Mouse (Mus musculus) retina, postnatal 7 days (tissue): ENCODE measurements around the gene 9130019O22Rik.
"Not testable (repeated sequence)": the region's sequence is repeated elsewhere in the genome, so short reads cannot be mapped to it uniquely, and the experiment has no call there.

Source experiments
- DNase-seq: peaks from one replicate; pipeline ENCODE4 v3.0.0-alpha.2; 2012; ENCODE audit warnings: low read depth, low spot score

9130019O22Rik gene

DNA sequence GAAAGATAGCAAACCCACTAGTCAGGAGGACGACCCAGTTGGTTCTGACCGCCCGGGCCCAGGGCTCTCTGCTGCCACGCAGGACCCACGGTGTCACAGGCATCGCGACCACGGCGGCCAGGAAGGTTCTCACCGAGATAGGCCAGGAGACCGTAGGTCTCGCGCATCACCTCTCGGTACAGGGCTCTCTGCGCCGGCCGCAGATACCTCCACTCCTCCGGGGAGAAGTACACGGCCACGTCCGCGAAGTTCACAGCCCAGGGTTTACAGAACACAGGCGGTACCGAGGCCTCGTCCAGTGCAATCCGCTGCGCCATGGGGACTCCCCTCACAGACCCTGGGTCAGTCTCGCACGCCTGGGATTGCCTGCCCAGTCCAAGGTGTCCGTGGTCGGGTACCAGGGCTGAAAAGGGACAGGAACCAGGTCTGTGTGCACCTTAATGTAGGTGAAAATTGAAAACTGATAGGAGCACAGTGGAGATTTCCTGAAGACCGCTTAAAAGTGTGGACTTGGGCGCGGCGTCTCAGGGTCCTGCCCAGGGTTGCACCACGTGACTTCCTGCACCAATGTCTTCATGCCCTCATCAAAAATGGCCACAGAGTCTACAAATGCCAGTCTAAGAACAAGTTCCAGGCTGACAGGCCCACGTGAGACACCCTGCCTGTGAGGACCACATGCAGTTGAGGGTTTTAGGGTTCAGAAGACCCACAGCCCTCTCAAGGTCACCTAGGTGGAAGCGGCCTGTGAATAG is at the start of gene 9130019O22Rik:
Gene 9130019O22Rik, minus strand, starts transcription at position 526 of the 752 bp plus-strand sequence.
- DNase-seq: peak; percentile 86

- DNase-seq: no peak
Measured at GRCm38 (mm10) chr7:127435206-127435605, 48.2 kb upstream of the 9130019O22Rik start.

DNA sequence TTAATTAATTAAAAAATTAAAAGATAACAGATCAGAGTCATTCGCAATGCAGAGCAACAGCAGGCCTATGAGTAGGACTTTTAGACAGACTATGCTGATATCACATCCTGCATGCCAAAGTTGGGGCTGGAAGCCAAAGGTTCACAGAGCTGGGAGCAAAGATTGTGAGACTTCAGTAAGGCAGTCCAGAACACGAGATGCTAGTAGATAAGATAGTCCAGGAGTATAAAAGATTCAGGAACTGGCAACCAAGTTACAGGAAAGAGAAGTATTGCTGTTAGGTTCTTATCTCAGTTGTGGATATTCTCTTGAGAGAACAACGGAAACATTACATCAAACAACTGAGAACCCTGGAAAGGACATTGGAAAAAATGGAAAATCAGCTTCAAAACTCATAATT is 39.4 kb upstream of the 9130019O22Rik start:
- no peak for DNase-seq

DNA sequence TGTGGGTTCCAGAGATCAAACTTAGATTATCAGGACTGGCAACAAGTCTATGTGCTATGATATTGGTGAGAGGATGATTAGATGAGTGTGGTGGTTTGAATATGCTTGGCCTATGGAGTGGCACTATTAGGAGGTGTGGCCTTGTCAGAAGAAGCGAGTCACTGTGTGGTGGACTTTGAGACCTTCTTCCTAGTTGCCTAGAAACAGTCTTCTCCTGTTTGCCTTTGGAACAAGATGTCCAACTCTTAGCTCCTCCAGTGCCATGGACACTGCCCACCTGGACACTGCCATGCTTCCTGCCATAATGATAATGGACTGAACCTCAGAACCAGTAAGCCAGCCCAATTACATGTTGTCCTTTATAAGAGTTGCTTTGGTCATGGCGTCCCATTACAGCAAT is 38.9 kb upstream of the 9130019O22Rik start:
- no peak for DNase-seq

DNA sequence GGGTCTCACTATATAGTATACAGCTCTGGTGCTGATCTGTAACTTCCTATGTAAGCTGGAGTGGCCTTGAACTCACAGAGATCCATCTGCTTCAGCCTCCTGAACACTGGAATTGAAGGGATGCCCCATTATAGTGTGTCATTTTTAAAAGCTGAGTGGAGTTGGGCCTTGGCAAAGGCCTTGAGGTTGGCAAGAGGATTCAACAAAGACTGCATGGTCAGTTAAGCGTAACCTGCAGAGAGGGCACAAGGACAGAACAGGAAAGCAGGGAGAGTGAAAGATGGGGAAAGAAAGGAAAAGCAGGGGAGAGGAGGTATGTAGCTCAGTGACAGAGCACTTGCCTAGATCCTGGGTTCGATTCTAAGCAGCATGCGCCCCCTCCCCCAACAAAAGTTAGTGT is 38.3 kb upstream of the 9130019O22Rik start:
- DNase-seq: no peak

DNA sequence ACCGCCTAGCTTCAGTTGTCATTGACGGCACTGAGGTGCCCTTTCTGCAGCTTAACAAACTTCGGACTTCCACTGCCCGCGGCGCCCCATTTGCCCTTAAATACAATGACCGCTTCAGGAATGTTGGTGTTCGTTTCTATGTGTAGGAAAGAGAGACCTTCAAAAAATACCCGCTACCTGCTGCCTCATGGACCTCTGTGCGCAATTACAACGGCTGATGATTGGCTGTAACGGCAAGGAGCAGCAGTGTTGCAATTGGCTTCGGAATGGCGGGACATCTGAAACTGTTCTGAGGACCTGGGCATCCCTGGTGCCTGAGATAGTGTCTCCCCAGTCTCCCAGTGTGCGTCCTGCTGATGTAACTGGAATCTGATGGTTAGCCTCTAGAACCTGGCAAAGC is 35.3 kb upstream of the 9130019O22Rik start:
- no peak for DNase-seq

- peak; percentile 77 for DNase-seq
Measured at GRCm38 (mm10) chr7:127421388-127422191, 34.6 kb upstream of the 9130019O22Rik start, which contains the start of gene Zfp688. Gene Zfp688 (minus strand): TSS chr7:127422068.

GRCm38 (mm10) chr7:127411418-127411817 is 24.5 kb upstream of the 9130019O22Rik start:
- DNase-seq: no peak

DNA sequence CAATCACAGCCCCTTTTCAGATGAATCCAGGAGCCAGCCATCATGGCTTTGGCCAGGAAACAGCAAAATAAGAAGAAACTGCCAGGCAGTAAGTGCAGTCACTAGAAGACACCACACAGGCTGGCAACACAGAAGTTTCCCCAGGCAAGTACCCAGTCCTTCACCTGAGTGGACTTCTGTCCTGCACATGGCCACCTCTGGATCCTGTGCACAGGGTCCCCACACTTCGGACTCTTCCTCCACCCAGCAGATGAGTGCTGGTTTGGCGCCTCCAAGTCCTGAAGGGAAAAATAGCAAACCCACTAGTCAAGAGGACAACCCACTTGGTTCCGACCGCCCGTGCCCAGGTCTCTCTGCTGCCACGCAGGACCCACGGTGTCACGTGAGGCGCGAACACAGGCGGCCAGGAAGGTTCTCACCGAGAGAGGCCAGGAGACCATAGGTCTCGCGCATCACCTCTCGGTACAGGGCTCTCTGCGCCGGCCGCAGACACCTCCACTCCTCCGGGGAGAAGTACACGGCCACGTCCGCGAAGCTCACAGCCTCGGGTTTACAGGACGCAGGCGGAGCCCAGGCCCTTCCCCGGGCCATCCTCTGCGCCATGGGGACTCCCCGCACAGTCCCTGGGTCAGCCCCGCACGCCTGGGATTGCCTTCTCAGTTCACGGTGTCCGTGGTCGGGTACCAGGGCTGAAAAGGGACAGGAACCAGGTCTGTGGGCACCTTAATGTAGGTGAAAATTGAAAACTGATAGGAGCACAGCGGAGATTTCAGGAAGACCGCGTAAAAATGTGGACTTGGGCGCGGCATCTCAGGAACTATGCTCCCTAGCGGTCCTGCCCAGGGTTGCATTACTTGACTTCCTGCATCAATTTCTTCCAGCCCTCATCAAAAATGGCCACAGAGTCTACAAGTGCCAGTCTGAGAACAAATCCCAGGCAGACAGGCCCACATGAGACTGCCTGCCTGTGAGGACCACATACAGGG is 19.3 kb upstream of the 9130019O22Rik start, which contains the start of gene Zfp764:
Gene Zfp764, minus strand, starts transcription at position 821 of the 986 bp plus-strand sequence.
- peak; percentile 85 for DNase-seq

DNA sequence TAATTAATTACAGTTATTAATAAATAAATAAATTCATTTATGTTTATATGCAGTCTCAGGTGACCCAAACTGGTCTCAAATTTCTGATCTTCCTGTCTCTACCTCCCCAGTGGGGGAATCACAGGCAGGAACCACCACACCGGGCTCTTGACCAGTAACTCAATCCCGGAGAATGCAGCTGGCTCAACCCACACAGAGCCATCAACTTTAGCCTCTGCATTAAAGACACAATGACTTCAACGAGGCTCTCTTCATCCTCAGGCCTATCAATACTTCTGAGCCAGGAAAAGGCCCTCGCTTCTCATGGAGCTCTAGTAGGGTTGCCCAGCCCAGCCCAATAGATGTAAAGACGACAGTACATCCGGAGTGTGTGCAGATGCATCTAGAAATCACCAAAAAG is 17.1 kb upstream of the 9130019O22Rik start:
- not testable (repeated sequence) for DNase-seq

- DNase-seq: no peak
Measured at GRCm38 (mm10) chr7:127402980-127403379, 16.0 kb upstream of the 9130019O22Rik start.

- DNase-seq: no peak
Measured at GRCm38 (mm10) chr7:127400355-127400754, 13.4 kb upstream of the 9130019O22Rik start.

GRCm38 (mm10) chr7:127393944-127394333 is 7.0 kb upstream of the 9130019O22Rik start:
- DNase-seq: no peak

GRCm38 (mm10) chr7:127393157-127393943 is 6.4 kb upstream of the 9130019O22Rik start, which contains the start of gene E430018J23Rik:
Gene E430018J23Rik (minus strand): TSS chr7:127393629.
- DNase-seq: peak; percentile 98

DNA sequence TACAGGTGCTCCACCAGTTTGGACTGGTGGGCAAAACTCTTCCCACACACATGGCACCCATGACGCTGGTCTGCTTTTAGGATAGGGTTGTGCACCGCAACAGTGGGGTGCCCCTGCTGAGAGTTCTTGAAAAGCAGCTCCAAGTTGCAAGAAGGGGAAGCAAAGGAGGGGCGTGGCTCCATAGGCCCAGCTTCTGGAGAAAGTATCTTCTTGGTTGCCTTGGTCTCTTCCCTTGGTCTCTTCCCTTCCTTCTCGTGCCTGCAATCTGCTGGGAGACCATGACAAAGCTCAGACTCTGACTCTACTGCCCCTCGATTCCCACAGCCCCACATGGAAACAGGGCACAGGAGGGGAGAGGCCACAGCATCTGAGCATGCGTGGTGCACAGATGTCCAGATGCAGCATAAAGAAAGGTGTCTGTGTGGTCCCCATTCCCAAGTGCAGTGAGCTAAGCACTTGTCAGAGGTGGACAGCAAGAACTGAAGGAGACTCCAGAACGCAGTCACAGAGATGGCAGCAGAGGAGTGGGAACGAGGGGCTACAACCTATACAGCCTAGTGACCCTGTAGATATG is 5.4 kb upstream of the 9130019O22Rik start:
- DNase-seq: no peak

DNA sequence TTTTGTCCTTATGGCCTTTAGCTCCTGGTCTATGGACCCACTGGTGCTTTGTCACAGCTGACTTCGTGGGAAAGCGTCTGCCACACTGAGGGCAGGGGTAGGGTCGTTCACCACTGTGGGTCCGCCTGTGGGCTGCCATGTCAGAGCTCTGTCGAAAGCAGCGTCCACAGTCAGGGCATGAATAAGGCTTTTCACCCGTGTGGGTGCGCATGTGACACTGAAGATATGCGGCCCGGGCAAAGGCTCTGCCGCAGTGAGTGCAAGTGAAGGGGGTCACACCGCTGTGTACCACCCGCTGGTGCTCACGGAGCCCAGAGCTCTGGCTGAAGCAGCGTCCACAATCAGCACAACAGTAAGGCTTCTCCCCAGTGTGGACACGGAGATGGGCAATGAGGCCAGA is 4.6 kb upstream of the 9130019O22Rik start:
- DNase-seq: no peak

DNA sequence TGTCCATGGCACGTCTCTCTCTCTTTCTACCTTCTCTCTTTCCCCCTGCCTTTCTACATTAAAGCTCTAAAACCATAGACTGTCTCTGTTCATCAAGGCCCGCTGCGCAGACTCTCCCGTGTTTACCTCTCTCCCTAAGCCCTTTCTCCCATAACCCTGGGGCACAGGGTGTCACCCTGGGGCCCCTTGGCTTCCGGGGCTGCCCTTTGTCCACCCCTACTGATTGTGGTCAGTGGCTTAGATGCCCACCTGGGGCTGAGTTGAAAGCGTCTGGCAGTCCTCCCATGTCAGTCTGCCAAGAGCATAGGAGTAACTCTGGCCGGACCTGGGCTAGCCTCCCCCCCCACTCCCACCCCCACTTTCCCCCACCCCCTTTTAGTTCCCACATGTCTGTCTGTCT is 3.3 kb upstream of the 9130019O22Rik start:
- DNase-seq: no peak

DNA sequence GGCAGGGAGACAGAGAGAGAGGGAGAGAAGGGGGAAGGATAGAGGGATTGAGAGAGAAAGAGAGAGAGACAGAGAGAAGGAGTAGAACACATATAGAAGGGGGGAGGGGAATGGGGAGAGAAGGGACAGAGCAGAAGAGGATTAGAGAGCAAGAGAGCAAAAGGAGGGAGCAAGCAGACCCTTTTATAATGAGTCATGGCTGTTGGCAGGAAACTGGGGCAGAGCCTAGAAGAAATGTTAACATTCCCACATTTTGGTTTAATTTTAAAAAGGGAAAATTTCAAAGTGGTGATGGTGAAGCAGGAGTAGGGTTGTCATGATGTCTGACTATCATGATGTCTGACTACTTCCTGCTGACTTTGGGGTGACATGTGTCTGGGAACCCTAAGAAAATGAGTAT is 1.2 kb upstream of the 9130019O22Rik start:
- DNase-seq: not testable (repeated sequence)

- DNase-seq: not testable (repeated sequence)
Measured at GRCm38 (mm10) chr7:127385560-127385959, 1.4 kb downstream of the 9130019O22Rik start.

- DNase-seq: no peak
Measured at GRCm38 (mm10) chr7:127378310-127378921, 8.6 kb downstream of the 9130019O22Rik start.
